Mouse (Mus musculus) adipocyte (in vitro differentiated cells): Measurements from ENCODE around the gene Gtf2f2.
A peak's percentile ranks its signal among the peaks of the same experiment; 100 is the strongest.

ENCODE experiments used
- DNase-seq: peaks from one replicate; pipeline ENCODE4 v3.0.0-alpha.2; 2016; ENCODE audit warnings: low spot score

Gtf2f2 gene

GRCm38 (mm10) chr14:76010102-76011061, at the start of gene Gtf2f2:
TSS of gene Gtf2f2 (minus strand) at chr14:76010865.
- peak; percentile 90 for DNase-seq

GRCm38 (mm10) chr14:76059441-76059840, 48.8 kb upstream of the Gtf2f2 start:
- peak; percentile 36 for DNase-seq

- no peak for DNase-seq
Measured at GRCm38 (mm10) chr14:76053726-76054125, 43.1 kb upstream of the Gtf2f2 start.

- no peak for DNase-seq
Measured at GRCm38 (mm10) chr14:76051966-76052365, 41.3 kb upstream of the Gtf2f2 start.

GRCm38 (mm10) chr14:76045767-76046166, 35.1 kb upstream of the Gtf2f2 start:
- DNase-seq = no peak

- no peak for DNase-seq
Measured at GRCm38 (mm10) chr14:76044164-76044557, 33.5 kb upstream of the Gtf2f2 start.

GRCm38 (mm10) chr14:76043251-76044163, 32.8 kb upstream of the Gtf2f2 start:
- DNase-seq = no peak

- no peak for DNase-seq
Measured at GRCm38 (mm10) chr14:76033221-76033637, 22.6 kb upstream of the Gtf2f2 start.

- no peak for DNase-seq
Measured at GRCm38 (mm10) chr14:76032671-76033136, 22.0 kb upstream of the Gtf2f2 start.

- DNase-seq = peak; percentile 58
Measured at GRCm38 (mm10) chr14:76031117-76031842, 20.6 kb upstream of the Gtf2f2 start.

- DNase-seq = no peak
Measured at GRCm38 (mm10) chr14:76024641-76025040, 14.0 kb upstream of the Gtf2f2 start.

- no peak for DNase-seq
Measured at GRCm38 (mm10) chr14:76020927-76021719, 10.5 kb upstream of the Gtf2f2 start.

GRCm38 (mm10) chr14:76020259-76020785, 9.7 kb upstream of the Gtf2f2 start:
- no peak for DNase-seq

GRCm38 (mm10) chr14:76017785-76018490, 7.3 kb upstream of the Gtf2f2 start:
- DNase-seq = no peak

- no peak for DNase-seq
Measured at GRCm38 (mm10) chr14:76014331-76014730, 3.7 kb upstream of the Gtf2f2 start.

GRCm38 (mm10) chr14:76011062-76011457, 395 bp upstream of the Gtf2f2 start:
- no peak for DNase-seq

GRCm38 (mm10) chr14:76009185-76009584, 1.5 kb downstream of the Gtf2f2 start:
- DNase-seq = no peak

- no peak for DNase-seq
Measured at GRCm38 (mm10) chr14:76008174-76008573, 2.5 kb downstream of the Gtf2f2 start.

- DNase-seq = no peak
Measured at GRCm38 (mm10) chr14:76005011-76005410, 5.7 kb downstream of the Gtf2f2 start.

GRCm38 (mm10) chr14:76001781-76002180, 8.9 kb downstream of the Gtf2f2 start:
- no peak for DNase-seq
